Mouse (Mus musculus) G1E-ER4 (cell line): ENCODE data around the gene Shank1. TPM values are rescaled to one million over a fixed set of nuclear protein-coding genes. Genes with fewer than 3 reads are reported as not detected.

ENCODE experiments used
- GATA1 ChIP-seq: IDR thresholded peaks from one replicate; pipeline ENCODE4 v1.8.0; 2012; ENCODE audit warnings: low read length, inconsistent platforms
- polyA plus RNA-seq: library from polyadenylated mRNA; stranded (reverse); fragments of >175 nt; gene quantifications from 2 replicates; pipeline ENCODE4 v1.2.3, GENCODE M21; 2012

The Shank1 gene
- 1.6 and 1.8 TPM in 2 replicates for polyA plus RNA-seq

DNA sequence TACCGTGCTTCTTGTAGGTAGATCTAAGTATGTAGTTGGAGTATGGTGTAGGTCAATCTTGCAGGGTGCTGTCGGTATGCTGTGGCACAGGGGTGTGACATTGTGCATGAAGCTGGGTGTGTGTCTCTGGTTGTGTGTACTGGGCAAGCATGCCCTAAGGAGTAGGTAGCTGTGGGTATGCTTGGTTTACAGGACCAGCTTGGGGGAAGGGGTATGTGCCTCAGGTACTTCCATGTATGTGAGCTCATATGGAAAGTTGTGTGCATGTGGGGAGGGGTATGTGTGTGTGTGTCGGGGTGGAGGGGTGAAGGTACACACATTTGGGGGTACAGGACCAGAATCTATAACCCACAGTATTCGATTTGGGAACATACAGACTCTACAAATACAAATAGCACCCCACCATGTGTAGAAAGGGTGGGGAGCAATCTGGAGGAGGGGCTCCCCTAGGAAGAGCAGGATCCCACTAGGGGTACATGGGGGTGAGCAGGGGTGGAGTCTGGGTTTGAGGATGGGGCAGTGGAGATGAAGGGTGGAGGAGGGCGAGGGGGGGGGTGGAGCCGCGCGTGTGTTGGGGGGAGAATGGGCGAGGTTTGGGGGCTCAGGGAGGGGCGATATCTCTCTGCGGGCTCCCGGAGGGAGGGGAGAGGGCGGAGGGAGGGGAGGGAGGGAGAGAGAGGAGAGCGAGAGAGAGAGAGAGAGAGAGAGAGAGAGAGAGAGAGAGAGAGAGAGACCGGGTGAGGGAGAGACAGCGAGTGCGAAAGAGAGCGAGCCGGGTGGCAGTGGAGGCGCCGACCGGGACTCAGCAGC lies at the start of gene Shank1:
TSS of gene Shank1 (plus strand) at position 779 of the 810 bp plus-strand sequence.
- TF ChIP-seq GATA1 = no peak

DNA sequence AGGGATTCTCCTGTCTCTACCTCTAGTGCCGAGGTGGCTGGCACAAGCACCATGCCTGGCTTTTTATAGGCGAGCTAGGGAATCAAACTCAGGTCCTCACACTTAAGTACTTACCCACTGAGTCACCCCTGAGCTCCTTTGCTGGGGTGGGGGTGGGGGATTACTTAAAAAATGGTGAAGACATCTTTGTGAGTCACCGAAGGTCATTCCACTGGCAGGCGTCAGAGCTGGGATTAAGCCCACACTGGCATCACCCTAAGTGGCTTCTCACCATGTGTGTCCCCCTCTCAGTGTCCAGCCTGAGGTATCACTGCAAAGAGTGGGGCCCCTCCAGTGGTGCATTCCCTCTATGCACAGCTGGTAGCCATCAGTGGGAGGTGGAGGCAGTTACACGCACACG lies 49.6 kb upstream of the Shank1 start:
- TF ChIP-seq GATA1 = no peak

DNA sequence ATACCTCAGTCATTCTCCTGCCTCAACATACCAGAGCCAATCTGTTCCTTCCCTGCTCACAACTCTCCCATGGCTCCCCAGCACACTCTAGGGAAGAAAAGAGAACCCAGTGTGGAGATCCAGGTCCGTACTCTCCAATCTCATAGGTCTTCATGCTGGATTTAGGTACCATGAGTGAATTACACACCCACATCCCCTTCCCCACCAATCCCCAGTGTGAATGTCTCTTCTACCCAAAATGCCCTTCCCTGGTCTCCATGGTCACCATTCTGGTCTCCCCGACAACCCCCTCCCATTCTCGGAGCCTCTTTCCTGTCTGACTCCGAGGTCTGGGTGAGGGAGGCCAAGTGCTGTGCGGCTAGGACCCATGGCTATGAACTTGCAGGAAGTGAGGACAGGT lies 48.9 kb upstream of the Shank1 start, which contains the start of gene Gm15517:
TSS of gene Gm15517 (plus strand) at position 301 of the 400 bp plus-strand sequence.
- TF ChIP-seq GATA1 = no peak

DNA sequence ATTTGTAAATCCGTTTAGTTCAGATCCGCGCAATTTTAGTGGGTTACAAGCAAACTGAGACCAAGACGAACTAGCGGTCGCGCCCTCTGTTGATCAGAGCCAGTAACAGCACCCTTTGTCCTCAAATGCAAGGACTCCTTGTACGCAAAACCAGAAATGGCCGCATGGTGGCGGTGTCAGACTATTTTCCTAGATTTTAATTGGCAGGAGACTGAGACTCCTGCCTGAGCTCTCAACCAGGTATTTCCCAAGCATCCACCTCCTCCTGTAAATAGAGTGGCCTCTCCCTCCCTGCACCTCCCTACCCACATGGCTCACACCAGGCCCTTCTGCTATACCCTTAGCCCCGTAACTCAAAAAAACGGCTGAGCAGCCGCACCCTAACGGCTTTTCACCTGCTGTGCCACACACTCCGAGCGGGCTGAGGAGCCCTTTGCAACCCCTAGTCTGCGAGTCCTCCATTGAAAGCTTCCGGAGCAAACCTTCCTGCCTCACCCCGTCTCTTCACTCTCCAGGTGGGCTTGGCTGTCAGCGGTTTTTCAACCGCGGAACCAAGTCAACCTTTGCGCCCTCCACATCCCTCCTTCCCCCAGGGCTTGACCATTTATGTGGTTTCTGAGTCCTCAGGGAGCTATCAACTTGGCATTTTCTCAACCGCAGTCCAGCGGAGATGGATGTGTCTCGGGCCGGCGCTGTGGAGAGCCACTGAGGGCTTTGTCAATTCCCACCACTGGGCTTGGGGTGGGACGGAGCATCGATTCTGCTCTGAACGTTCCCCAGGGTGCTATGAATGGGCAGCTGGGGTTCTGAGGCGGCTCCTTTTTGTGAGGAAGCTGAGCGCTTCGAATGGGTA lies 47.0 kb upstream of the Shank1 start:
- no peak for TF ChIP-seq GATA1

DNA sequence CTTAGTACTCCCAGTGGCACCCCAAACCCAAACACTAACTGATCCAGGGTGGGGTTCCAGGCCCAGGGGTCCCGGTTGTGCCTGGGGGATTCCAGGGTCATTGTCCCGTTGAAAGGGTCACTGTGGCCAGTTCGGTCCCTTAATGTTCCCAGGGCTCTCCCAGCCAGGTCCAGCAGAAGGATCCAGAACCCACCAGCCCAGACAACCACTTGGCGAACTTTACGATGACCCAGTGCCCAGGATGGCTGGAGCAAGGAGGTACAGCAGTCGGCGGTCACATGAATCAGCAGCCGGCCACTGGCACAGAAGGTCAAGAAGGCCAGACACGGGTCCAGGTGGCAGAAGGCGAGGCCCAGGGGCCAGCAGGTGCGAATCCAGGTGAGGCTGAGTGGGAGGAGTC lies 41.9 kb upstream of the Shank1 start:
- TF ChIP-seq GATA1 = no peak

DNA sequence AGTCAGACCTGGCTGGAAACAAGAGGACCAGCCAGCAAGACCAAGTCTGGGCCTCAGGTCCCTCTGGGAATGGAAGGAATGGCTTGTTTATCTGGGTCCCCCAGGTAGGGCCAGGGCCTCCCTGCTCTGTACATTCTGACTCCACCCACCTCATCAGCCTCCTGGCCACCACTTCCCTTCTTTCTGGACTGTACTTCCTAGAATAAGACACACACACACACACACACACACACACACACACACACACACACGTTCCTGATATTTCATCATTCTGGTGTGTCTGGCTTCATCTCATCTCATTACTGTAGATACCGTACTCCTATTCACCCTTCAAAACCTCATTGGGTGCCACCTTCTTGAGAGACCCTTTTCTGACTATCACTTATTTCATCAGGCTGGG lies 40.7 kb upstream of the Shank1 start:
- no peak for TF ChIP-seq GATA1

DNA sequence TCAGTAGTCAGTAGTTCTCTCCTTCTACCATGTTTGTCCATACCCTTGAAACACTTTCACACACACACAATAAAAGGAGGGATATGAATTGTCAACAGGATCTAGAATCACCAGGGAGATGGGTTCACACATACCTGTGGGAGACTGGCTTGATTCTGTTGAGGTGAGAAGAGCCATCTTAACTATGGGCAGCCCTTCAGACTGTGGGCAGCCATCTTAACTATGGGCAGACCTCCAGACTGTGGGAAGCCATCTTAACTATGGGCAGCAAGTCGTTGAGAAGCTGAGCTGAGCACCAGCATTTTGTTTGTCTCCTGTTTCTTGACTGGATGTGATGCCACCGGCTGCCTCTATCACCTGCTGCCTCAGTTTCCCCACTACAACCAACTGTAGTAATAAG lies 38.7 kb upstream of the Shank1 start:
- TF ChIP-seq GATA1 = no peak

DNA sequence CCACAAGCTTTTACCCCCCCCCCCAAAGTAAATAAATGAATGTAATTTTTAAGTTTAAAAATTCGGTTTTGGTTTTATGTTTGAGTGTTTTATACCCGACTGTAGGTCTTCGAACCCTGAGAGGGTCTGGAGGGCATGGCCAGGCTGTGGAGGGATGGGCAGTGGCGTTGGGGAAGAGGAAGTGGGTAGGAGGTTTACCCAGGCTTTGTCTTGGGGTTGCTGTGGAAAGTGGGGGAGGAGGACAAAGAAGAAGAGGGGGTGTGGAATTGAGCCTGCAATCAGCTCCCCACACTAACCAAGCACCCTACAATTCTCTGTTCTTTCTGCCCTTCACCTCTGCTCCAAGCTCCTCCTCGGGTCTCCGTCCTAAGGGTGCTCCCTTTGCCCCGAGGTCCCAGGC lies 37.5 kb upstream of the Shank1 start:
- TF ChIP-seq GATA1 = no peak

DNA sequence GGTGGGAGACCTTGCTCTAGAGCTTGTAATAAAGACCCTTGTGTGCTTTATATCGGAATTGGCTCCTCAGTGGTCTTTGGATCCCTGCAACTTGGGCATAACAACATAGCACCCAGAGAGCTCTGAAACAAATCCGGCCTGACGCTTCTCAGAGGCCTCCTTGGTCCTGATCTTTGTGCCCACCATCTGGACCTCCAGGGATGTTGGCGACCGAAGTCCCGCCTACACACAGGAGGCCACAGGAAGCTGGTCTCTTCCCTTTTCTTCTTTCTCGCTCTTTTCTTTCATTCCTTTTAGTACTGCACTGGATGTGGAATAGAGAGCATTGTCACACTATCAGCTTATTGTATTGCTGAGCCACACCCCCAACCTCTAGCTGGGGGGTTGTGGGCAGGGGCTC lies 36.6 kb upstream of the Shank1 start:
- no peak for TF ChIP-seq GATA1

DNA sequence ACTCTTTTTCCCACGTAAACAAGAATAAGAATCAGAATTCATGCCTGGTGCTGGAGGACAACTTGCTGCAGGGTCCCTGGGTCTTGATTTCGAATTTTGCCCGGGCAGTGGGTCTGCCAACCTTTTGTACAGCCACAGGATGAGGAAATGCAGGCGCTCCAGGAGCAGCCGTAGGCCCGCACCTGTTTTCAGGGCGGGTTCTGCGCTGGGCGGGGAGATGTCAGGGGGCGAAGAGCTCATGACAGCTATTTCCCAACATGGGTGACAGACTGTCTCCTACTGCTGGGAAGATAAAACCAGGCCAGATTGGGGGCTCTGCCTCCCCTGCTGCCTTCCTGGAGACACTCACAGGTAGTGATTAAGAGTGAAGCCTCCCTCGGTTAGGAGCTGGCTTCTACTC lies 36.0 kb upstream of the Shank1 start:
- TF ChIP-seq GATA1 = no peak

DNA sequence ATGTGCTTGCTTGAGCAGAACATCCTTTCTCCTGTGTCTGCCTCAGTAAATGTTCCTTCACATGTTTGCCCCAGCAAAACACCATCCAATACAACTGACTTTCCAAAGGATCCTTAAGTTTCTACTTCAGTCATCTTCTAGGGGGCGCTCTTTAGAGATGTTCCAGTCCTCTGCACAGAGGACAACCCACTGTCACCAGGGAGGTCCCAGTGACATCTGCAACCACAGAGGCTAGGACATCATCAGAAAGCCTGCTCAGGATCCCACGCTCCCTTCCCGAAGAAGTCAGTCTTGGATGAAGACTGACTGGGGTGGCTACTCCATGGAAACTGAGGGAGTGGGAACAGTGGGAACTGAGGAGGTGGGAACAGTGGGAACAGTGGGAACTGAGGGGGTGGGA lies 34.5 kb upstream of the Shank1 start:
- TF ChIP-seq GATA1 = no peak

DNA sequence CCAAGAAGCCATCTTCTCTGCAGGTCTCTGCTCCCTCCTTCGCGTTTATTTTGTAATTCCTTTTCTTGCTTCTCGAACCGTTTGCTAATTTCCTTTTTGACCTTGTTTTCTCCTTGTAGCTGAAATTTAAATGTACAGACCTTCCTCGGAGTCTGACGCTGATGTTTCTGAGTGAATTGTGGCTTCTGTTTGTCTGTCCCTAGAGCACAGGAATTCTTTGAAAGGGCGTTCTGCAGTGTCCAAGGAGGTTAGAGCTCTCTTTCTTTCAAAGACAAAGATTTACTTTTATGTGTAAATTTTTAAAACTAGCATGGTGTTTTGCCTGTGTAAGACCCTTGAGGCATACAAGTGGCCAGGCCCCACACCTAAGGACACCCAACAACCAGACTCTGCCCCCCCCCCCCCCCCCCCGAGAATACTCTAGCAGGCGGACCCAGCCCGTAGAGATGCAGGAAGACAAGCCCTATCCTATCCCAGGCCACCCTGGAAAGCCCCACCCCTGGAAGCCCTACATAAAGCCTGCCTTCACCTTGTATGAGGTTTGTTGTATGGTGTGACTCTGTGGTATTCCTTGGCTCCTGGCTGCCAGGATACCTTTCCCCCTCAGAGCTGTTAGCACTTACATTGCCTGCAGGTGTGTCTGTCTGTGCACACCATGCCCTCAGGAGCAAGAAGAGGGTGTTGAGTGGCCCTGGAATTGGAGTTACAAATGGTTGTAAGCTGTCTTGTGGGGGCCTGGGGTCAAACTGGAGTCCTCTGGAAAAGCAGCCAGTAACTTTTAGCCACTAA lies 33.4 kb upstream of the Shank1 start:
- no peak for TF ChIP-seq GATA1

DNA sequence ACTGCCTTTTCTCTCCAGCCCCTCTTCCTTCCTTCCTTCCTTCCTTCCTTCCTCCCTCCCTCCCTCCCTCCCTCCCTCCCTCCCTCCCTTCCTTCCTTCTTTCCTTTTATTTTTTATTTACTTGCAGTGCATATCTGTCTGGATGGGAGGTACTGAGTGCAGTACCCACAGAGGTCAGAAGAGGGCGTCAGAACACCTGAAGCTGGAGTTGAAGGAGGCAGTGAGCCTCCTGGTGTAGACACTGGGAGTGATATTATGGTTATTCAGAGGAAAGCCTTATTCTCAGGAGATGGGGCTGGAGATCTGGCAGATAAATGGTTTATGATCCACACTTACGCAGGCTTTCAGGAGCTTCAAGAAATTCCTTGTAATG lies 32.8 kb upstream of the Shank1 start:
- no peak for TF ChIP-seq GATA1

DNA sequence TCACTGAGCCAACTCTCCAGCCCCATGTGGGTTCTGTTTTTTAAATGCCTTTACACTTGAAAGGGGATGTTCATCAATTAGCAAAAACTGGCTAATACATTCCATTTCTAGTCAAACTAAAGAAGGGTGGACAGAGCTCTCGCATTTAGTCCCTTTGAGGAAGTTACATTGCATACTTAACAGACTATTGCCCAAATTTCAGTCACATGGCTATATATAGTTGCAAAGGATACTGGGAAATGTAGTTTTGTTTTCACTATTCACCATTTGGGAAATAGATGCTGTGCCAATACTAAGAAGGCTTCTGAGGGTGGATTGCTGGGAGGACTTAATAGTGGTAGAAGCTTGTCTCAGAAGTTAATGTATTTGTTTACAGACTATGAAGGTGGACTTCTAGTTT lies 29.1 kb upstream of the Shank1 start:
- TF ChIP-seq GATA1 = no peak

DNA sequence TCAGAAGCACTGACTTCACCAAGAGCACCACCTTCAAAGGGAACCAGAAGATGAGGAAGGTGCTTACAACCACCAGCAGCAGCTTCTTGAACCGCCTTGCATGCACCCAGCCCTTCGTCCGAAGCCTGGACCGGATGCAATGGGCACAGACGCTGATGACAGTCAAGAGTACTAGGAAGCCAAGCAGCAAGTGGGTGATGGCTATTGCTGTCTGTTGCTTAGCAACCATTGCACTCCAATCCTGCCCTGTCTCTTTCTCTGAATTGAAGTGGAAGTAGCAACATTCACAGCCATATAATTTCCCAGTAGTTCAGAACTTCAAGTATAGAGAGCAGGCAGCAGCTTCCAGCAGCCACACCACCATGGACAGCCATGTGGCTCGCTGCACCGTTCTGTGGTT lies 28.5 kb upstream of the Shank1 start:
- TF ChIP-seq GATA1 = no peak

DNA sequence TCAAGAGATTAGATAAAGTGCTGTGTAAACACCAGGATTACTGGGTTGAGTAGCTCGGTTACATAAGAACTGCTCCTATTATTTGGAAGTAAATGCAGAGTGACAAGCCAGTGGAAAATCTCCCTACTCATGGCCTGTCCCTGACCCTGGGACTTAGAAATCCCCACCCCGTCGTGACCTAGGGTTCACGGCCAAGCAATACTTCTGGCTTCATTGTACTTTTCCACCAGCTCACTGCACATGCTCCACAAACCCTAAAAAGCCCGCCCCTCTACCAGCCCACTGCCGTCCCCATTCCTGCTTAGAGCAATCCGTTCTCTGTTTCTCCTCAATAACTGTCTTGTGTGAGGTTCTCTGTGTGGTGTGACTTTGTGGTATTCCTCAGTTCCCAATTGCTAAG lies 22.3 kb upstream of the Shank1 start:
- TF ChIP-seq GATA1 = no peak
